Mouse (Mus musculus) lung, postnatal 10 days (tissue): ENCODE measurements at regions not wholly inside any gene's neighbourhood (a gene's known extent, or its start where the extent isn't known, plus 50 kb on each side); places are given as distances from the start of the nearest gene placed in this dataset.

ENCODE experiments used
- DNase-seq: peaks from one replicate; pipeline ENCODE4 v3.0.0; 2021

DNA sequence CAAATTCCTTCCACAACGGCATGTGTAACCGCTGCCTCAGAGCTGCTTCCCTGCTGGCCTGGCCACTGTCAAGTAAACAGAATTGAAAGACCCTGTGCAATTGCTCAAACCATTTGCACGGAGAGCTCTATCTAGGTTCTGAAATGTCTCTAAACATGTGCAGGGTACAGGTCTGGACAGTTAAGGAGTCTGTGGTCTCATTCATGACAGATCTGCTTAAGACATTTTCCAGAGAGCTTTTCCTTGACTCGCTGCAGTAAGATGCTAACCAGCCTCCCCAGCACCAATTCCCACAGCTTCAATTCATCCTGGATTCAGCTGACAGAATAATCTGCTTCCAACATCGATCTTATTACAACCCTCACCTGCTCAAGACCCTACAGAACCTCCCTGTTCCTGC is 235.1 kb upstream of the Mpped2 start:
- DNase-seq, result no peak

GRCm38 (mm10) chr2:106461021-106461420 is 232.0 kb upstream of the Mpped2 start:
- DNase-seq, result no peak

DNA sequence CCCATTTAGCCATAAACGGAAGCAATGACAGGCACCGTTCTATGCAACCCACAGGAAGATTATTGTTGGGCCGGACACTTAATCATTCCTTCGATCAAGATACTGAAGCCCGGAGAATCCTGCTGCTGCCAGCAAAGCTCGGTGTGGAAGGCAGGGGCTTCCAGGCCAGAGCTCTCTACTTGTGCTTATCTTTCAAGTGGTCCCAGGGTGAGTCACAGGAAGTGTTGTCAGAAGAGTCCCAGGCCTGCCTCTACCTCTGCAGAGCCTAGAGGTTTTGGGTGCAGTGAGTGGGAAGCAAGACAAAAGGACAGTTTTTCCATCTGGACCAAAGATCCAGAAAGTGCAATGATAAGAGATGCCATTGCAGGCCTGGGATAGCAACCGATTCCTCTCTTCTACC is 231.6 kb upstream of the Mpped2 start:
- no peak for DNase-seq

- DNase-seq, result no peak
Observed at GRCm38 (mm10) chr2:106461973-106462637, 231.0 kb upstream of the Mpped2 start.

DNA sequence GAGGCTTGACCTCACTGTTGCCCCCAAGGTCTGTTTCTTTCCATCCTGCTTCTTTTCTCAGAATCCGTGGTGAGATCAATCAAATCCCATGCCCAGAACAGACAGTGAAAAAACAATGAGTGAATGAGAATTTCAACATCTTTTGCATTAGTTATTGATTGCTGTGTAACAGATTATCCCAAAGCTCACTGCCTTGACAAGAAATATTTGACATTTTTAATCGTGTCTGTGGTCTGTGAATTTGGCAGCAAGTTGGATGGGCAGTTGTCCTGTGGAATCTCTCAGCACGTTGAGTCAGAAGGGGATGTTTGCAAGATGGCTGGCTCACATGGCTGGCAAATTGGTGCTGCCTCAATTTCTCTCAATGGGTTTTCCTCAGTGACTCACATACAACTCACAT is 228.0 kb upstream of the Mpped2 start:
- DNase-seq, result no peak

- no peak for DNase-seq
Observed at GRCm38 (mm10) chr2:106465831-106466230, 227.2 kb upstream of the Mpped2 start.

DNA sequence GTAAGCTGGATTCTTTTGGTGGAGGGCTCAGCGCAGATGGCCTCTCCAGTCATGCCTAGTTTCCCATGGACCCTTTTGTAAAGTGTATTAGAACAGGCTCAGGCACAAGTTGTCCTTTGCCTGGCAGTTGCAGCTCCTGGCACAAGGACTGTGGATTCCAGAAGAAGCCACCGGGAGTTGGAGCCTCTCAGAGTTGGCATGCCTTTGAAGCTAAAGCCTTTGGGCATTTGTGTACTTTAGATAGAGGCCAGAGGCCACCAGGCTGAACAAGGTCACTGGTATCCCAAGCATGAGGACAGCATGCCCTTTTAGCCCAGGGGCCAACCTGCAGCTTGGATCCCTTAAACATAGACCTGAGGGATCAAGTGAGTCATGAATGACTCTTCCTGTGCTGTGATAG is 223.9 kb upstream of the Mpped2 start:
- no peak for DNase-seq

DNA sequence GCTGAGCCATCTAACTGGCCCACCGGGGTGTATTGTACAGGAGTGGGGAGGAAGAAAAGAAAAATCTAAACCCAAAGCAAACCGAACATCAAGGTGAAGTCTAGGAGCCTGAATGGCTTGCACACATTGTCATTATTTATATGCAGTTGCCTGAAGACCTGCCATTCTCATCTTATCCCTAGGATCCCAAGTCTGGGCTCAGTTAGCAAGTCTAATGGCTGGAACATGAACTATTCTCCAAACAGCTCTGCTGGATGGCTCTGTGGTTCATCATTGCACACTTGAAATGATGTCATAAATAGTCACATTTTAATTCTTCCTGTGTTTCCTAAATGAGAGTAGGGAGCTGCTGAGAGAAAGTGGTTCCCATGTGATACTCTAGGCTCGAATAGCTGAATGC is 219.6 kb upstream of the Mpped2 start:
- DNase-seq, result no peak

DNA sequence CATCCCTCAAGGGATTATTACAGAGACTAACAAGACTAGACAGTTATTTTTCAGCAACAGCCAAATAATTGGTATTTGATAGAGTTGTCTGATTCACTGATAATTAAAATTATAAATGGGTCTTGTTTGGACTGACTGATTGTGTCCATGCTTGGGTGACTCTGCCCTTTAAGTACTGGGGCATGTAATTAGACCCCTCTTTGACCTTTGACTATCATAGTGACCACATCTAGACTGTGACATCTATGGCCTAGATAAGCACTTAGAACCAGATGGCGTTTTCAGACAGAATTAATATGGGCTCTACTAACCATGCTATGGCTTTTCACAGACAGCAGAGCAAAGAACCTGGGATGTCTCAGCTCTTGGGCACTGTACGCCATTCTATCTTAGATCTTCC is 215.1 kb upstream of the Mpped2 start:
- no peak for DNase-seq

GRCm38 (mm10) chr2:106487335-106488082 is 205.6 kb upstream of the Mpped2 start:
- no peak for DNase-seq

GRCm38 (mm10) chr2:106498735-106499134 is 194.3 kb upstream of the Mpped2 start:
- DNase-seq, result no peak

- DNase-seq, result no peak
Observed at GRCm38 (mm10) chr2:106499227-106499928, 193.7 kb upstream of the Mpped2 start.

DNA sequence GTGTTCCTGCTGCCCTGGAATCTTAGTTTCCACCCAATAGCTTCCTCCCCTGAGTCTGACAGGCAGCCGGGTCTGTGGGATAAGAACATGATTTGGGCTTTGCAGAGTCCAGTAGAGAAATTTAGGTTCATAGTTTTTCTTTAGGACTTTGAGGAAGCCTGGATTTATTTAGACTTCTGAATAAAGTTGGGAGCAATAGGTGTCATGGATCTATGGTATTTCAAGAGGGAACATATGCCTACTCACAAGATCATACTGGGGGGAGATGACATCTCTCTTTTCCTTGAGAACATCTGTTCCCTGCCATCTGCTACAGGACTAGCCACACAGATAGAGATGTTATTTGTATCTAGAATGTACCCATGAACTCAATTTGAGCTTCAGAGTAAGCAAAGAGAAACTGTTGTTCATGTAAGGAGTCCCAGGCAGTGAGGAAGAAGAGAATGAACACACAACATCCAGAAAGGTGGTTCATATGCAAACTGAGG is 188.1 kb upstream of the Mpped2 start:
- no peak for DNase-seq

GRCm38 (mm10) chr2:106511889-106512288 is 181.2 kb upstream of the Mpped2 start:
- DNase-seq, result no peak

GRCm38 (mm10) chr2:106512338-106513024 is 180.6 kb upstream of the Mpped2 start:
- no peak for DNase-seq

- DNase-seq, result no peak
Observed at GRCm38 (mm10) chr2:106513025-106513386, 180.1 kb upstream of the Mpped2 start.

- DNase-seq, result no peak
Observed at GRCm38 (mm10) chr2:106517224-106517623, 175.8 kb upstream of the Mpped2 start.

GRCm38 (mm10) chr2:106522961-106523360 is 170.1 kb upstream of the Mpped2 start:
- no peak for DNase-seq

GRCm38 (mm10) chr2:106527008-106527407 is 166.1 kb upstream of the Mpped2 start:
- no peak for DNase-seq

DNA sequence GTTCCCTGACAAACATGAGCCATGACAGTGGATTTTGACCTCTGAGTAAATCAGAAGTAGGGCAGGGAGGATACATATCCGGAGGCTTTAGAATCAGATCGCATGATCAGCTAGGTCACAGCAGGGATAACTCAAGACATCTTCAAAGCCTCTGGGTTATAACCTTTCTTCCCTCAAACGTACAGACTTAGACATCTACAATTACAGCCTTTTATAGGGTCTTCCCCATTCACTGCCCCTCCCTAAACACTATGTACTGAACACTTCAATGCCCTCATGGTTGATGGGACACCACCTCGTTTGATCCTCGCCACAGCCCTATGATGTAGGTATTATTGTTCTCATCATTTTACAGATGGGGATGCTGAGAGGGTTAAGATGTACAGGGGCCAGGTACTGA is 163.8 kb upstream of the Mpped2 start:
- DNase-seq, result no peak

- no peak for DNase-seq
Observed at GRCm38 (mm10) chr2:106529746-106530145, 163.3 kb upstream of the Mpped2 start.

GRCm38 (mm10) chr2:106538329-106538728 is 154.7 kb upstream of the Mpped2 start:
- DNase-seq, result no peak

- no peak for DNase-seq
Observed at GRCm38 (mm10) chr2:106540176-106540575, 152.9 kb upstream of the Mpped2 start.
